Mouse (Mus musculus): ENCODE measurements around the gene Lrrc3b. TPM values are rescaled to one million over a fixed set of nuclear protein-coding genes. Genes with fewer than 3 reads are reported as not detected.

The Lrrc3b gene
- 10 to 100 TPM; 16.9 to 19.0 TPM for total RNA-seq (2021)
- long read RNA-seq, experiment 1, partial matches to known transcripts = 0 of 6 reads
- long read RNA-seq, experiment 1, other reads (novel, unspliced or antisense) = 0 of 6 reads
- long read RNA-seq, experiment 2, partial matches to known transcripts = 0 of 4 reads
- long read RNA-seq, experiment 2, other reads (novel, unspliced or antisense) = 0 of 4 reads

DNA sequence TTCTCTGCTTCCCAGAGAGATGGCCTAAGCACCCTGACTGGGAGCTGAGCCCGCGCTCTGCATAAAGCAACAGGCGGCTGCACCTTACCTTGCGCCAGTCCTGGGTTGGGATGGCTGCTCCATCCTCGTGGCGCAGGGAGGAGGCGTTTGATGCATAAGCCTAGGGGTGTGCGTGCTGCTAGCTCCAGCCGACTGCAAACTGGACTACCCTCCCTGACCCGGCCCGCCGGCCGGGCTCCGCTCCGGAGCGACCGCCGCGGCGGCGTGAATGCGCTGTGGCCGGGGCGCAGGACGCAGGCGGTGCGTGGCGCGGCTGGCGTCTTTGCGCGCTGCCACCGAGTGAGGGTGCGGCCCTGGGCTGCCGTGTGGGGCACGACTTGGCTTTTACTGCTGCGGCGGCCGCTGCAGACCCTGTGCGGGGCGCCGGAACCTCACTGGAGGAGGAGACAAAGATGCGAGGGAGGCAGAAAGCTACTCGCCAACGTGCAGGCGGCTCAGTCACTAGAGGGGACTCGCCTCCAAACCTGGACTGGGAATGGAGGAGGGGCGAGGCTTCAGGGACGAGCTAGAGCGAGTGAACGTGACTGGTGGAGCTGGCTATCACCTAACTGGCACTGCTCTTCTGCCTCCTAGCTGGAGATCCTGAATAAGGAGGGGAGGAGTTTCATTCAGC, at the start of gene Lrrc3b:
Gene Lrrc3b, minus strand, starts transcription at position 503 of the 673 bp plus-strand sequence.
- Histone ChIP-seq H3K27ac (peak within 1 kb of the TSS; percentile 91), H3K4me3 (peak within 1 kb of the TSS; percentile 81)
- DNase-seq (ENCODE audit: extremely low spot score in 1 of 2, low spot score in 2 of 2) = peak; percentile 60 to 65
- intact Hi-C loops (cut with DNase I) = loop anchor here (1.0 to 10.0 kb wide), 4 partner anchors 27 to 746 kb away; no protein-coding TSS in a partner anchor
- no peak; the same call in 1 of the 2 replicates for TF ChIP-seq CTCF (IDR thresholded peaks at IDR 0.05)

DNA sequence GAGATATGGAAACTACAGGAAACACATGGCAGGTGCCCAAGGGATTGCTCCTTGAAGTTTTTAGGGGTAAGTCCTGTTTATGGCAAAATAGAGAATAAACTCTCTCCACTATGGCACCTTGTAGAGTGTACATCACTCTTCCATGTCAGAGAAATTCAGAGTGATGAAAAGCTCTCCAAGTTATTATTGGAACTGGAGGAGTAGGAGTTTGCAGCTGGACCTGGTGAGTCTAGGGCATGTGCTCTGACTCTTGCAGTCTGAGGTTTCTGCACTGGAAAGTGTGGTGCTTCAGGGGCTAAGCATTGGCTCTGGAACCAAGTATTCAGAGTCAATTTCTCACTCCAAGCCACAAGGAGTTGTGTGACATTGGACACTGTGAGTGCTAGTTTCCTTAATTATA, 38.9 kb upstream of the Lrrc3b start:
- no peak overlapping the region for H3K27ac ChIP-seq
- no peak for TF ChIP-seq CTCF (IDR thresholded peaks at IDR 0.05)
- no peak for DNase-seq (ENCODE audit: extremely low spot score in 1 of 2, low spot score in 2 of 2)
- intact Hi-C loops (cut with DNase I) = no loop called here
- no peak overlapping the region for H3K4me3 ChIP-seq

DNA sequence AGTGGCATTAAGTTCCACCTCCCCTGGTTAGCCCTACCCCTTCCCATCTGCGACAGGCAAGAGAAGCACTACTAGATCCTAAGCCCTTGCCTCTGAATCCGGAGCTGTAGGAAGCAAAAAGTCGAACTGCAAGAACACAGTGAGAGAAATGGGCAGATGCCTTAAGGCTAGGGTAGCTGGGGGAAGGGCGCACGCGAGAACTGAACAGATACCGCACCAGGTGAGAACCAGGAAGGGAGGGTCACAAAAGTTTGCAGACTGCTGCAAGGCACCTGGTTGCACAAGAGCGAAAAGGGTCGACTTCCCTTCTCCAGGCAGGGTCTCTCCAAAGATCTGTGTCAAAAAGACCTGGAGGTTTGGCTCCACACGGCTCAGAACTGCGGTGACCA, 697 bp downstream of the Lrrc3b start:
- Histone ChIP-seq H3K27ac (peak overlapping the region; percentile 91), H3K4me3 (peak overlapping the region; percentile 81)
- peak; percentile 23 to 30 for DNase-seq (ENCODE audit: extremely low spot score in 1 of 2, low spot score in 2 of 2)
- no peak for TF ChIP-seq CTCF (IDR thresholded peaks at IDR 0.05)
- intact Hi-C loops (cut with DNase I) = loop anchor here (1.0 to 10.0 kb wide), 4 partner anchors 27 to 747 kb away; no protein-coding TSS in a partner anchor

DNA sequence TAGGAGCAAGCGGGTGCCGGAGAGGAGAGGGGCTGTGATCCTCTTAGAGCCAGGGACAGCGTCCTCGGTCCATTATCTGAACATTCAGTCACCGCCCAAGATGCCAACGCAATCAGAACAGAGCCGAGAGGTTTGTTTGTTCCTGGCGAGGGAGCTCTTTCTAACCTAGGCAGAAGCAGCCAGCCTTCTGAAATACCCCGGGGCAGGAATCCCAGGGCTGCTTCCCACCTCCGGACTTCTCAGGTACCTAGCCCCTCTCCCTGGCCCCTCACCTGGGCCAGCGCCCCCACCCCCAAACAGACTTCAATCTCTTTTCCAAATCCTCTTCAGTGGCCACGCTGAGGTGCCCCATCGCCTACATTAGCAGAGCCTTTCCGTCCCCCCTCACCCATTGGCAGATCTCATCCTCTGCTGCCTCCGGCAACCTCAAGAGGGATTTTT, 1.3 kb downstream of the Lrrc3b start:
- peak; percentile 32 to 38 for DNase-seq (ENCODE audit: extremely low spot score in 1 of 2, low spot score in 2 of 2)
- intact Hi-C loops (cut with DNase I) = loop anchor here (5.0 to 10.0 kb wide), 3 partner anchors 65 to 747 kb away; no protein-coding TSS in a partner anchor
- Histone ChIP-seq H3K27ac (peak overlapping the region; percentile 91), H3K4me3 (peak overlapping the region; percentile 81)
- TF ChIP-seq CTCF (IDR thresholded peaks at IDR 0.05) = no peak

DNA sequence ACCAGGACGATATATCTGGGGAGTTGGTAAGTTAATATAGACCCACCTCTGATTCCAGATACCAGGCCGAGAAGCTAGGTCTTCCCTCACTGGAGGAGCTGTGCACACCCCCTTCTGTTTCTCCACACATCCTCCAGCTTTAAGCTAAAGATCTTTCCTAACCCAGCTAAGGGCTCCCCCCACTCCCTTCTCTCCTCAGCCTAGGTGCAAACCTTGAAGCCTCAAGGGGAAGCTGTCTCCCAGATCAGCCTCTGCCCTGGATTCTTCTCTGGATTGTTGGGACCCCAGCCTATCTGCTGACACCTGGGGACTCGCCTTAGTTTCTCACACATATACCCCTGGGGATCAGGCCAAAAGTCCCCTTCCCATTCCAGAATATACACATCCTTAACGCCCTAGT, 1.7 kb downstream of the Lrrc3b start:
- Histone ChIP-seq H3K27ac (peak overlapping the region; percentile 91), H3K4me3 (peak overlapping the region; percentile 81)
- TF ChIP-seq CTCF (IDR thresholded peaks at IDR 0.05) = no peak
- peak; percentile 22 to 25 for DNase-seq (ENCODE audit: extremely low spot score in 1 of 2, low spot score in 2 of 2)
- intact Hi-C loops (cut with DNase I) = loop anchor here (5.0 to 10.0 kb wide), 3 partner anchors 65 to 748 kb away; no protein-coding TSS in a partner anchor

DNA sequence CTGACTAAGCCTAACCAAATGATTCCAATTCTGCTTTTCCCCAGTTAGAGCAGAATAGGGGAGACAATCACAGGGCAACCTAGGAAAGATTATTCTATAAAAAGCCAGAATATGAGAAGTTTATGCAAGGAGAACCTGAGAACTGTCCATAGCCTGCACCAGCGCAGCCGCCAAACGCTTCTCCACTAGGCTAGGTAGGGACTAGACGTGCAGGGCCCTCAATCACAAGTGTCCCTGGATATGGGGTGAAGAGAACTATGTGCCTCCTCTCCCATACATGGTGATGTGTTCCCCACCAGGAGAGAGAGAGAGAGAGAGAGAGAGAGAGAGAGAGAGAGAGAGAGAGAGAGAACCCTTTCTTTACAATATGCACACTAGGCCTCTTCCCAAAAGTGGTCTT, 2.2 kb downstream of the Lrrc3b start:
- no peak for TF ChIP-seq CTCF (IDR thresholded peaks at IDR 0.05)
- DNase-seq (ENCODE audit: extremely low spot score in 1 of 2, low spot score in 2 of 2) = no peak
- Histone ChIP-seq H3K4me3 (peak overlapping the region; percentile 81), H3K27ac (no peak overlapping the region)
- intact Hi-C loops (cut with DNase I) = loop anchor here (5.0 to 10.0 kb wide), 3 partner anchors 64 to 748 kb away; no protein-coding TSS in a partner anchor

DNA sequence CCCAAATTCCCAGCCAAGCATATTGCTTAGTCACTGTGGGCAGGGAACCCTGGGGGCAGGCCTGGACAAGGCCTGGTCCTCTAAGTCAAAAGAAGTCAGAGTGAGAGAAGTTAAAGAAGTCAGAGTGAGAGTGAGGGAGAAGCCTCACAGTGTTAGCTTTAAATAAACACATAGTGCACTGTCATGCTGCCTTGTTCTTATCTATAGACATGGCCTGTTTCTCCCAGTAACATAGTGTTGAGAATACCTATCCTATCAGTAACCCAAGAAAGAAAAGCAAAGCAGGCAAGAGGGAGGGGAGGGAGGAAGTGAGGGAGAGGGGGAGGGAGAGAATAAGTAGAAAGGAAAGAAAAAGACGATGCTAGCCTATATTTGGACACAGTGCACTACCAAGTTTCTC, 6.4 kb downstream of the Lrrc3b start:
- H3K27ac ChIP-seq = no peak overlapping the region
- intact Hi-C loops (cut with DNase I) = loop anchor here (10.0 kb wide), 1 partner anchor 752 kb away; no protein-coding TSS in a partner anchor
- H3K4me3 ChIP-seq = no peak overlapping the region
- TF ChIP-seq CTCF (IDR thresholded peaks at IDR 0.05) = no peak
- no peak for DNase-seq (ENCODE audit: extremely low spot score in 1 of 2, low spot score in 2 of 2)

DNA sequence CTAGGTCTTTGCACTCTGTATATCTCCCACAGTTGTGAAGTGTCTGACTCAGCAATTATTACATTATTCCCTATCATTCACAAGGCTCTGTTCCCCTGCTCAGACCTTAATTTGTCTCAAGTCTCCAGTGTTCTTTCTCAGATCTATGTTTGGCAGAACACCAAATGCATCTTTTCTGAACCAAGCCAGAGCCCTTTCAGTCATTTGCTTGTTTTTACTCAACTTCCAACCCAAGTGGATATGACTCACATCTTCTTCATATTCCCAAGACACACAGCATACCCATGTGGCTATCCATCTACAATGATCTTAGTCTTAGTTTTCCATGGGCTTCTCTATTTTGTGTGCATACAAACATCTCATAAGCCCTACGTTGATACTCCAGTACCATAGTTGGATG, 17.2 kb downstream of the Lrrc3b start:
- no peak overlapping the region for H3K4me3 ChIP-seq
- no peak overlapping the region for H3K27ac ChIP-seq
- DNase-seq (ENCODE audit: extremely low spot score in 1 of 2, low spot score in 2 of 2) = no peak
- TF ChIP-seq CTCF (IDR thresholded peaks at IDR 0.05) = no peak
- intact Hi-C loops (cut with DNase I) = no loop called here

DNA sequence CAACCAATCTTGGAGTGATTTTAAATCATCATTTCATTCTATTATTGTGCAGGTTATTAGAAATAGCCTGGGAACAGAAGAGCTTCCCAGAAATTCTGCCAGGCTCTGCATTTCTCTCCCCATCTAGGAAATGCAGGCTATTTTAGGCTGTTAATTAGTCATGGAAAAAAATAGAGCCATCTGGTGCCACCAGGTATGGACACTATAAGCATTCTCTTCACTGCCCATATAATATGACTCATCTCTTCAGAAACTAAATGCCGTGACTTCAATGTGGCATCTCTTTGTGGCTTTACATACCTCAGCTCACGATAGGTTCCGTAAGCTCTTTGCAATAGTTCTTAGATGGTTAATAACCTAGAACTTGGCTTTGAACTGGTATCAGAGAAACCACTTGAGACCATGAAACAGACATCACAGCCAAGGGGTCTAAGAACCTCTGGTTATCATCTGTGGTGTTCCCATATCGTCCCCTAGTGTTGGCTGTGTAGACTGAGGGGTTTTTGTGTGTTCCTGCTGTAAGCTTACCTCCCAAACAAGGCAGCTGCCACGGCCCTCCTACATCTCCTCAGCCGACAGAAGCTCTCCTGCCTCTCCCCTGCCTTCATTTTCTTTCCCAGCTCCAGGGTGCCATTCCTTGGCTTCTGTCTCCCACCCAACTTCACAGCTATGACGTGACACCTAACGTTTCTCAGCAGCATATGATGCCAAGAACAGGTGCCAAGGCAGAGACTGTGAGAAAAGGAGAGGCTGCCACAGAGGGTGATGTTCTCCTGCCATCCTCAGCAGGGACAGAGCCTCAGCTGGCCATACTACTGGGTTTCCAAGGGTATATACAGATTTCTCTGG, 27.9 kb downstream of the Lrrc3b start:
- Histone ChIP-seq H3K27ac (peak overlapping the region; percentile 20), H3K4me3 (no peak overlapping the region)
- TF ChIP-seq CTCF (IDR thresholded peaks at IDR 0.05) = peak; percentile 49
- DNase-seq (ENCODE audit: extremely low spot score in 1 of 2, low spot score in 2 of 2) = peak; percentile 37 to 60
- intact Hi-C loops (cut with DNase I) = loop anchor here (1.0 to 5.0 kb wide), 3 partner anchors 27 to 681 kb away; partner anchors contain the start of gene Lrrc3b

DNA sequence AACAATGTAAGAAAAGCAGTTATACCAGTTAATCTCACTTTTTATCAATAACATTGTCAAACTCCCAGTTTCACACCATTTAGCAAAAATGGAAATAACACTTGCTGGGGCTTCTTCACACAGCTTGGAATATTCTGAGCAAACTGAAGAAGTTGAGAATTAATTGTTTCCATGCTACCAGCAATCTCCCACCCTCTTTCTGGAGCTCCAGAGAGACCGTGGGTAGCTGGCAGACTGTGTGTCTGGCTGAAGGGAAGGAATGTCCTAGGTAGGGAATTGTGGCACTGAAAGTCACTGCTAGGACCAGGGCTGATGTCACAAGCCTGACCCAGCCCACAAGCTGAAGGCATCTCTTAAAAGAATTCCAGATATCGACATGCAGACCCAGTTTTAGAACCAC, 53.3 kb downstream of the Lrrc3b start:
- intact Hi-C loops (cut with DNase I) = no loop called here
- no peak overlapping the region for H3K4me3 ChIP-seq
- DNase-seq (ENCODE audit: extremely low spot score in 1 of 2, low spot score in 2 of 2) = no peak
- no peak for TF ChIP-seq CTCF (IDR thresholded peaks at IDR 0.05)
- H3K27ac ChIP-seq = no peak overlapping the region

DNA sequence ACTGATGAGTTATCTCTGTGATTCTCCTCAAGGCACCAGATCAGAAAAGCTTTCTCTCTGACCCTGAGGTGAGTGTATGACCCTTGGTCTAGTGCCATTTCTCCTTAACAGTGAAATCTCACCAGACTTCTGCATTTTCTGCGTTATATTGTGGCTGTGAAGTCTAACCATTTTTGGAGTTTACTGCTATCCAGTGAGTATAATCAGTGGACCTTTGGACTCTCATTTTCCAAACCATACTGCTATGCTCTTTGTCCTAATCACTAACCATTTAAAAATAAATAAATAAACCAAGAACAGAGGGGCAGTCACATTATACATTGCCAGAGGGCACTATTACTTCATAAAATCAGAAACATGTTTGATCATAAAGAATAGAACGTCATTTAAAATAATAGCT, 53.8 kb downstream of the Lrrc3b start:
- Histone ChIP-seq H3K27ac (no peak overlapping the region), H3K4me3 (no peak overlapping the region)
- intact Hi-C loops (cut with DNase I) = no loop called here
- no peak for DNase-seq (ENCODE audit: extremely low spot score in 1 of 2, low spot score in 2 of 2)
- TF ChIP-seq CTCF (IDR thresholded peaks at IDR 0.05) = no peak

All from left cerebral cortex, adult 2 months (tissue).